Mouse (Mus musculus) brain, adult 2 months (tissue): ENCODE results near the gene Olfr641.

Experiments used
- DNase-seq: peaks from one replicate; pipeline ENCODE4 v3.0.0; 2011; ENCODE audit warnings: low read depth, low spot score

Olfr641 gene

GRCm38 (mm10) chr7:104035145-104035544, at the start of gene Olfr641:
TSS of gene Olfr641 (plus strand) at chr7:104035445.
- no peak for DNase-seq

GRCm38 (mm10) chr7:103998446-103998845, 36.8 kb upstream of the Olfr641 start, which contains the start of gene Olfr638:
TSS of gene Olfr638 (plus strand) at chr7:103998746.
- DNase-seq = no peak

- no peak for DNase-seq
Measured at GRCm38 (mm10) chr7:103999124-103999523, 36.1 kb upstream of the Olfr641 start.

GRCm38 (mm10) chr7:104017203-104017602, 18.0 kb upstream of the Olfr641 start, which contains the start of gene Olfr639:
TSS of gene Olfr639 (minus strand) at chr7:104017303.
- no peak for DNase-seq

- no peak for DNase-seq
Measured at GRCm38 (mm10) chr7:104018953-104019352, 16.3 kb upstream of the Olfr641 start.

DNA sequence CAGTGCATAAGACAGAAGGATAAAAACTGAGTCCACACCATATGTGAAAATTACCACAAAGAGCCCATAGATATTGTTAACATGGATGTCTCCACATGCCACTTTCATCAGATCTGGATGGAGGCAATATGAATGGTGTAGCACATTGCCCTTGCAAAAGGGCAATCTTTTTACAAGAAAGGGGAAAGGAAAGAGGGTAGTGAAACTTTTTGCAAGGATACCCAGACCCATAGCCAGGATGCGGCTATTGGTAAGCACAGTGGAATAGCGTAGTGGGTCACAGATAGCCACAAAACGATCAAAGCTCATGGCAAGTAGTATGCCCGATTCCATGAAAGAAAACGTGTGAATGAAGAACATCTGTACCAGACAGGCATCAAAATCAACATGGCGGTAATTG, 13.6 kb upstream of the Olfr641 start:
- no peak for DNase-seq

DNA sequence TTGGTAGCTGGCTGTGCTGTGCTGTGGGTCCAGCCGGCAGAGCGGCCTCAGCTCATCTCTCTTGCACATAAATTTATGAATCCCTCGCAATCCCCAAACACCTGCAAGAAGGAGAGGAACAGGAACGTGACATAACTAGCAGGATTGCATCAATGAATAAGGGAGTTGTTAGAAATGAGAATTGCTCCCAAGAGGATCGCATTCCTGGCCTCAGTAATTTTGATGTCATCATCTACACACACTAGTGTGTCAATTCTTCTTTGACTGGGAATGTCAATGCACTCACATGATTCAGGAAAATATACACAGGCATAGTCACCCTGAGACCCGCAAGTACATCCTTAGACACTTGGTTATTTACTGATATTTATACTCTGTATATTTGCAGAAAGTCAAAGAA, 9.8 kb upstream of the Olfr641 start, which contains the start of gene Olfr640:
Gene Olfr640, minus strand, starts transcription at position 101 of the 400 bp plus-strand sequence.
- no peak for DNase-seq

- no peak for DNase-seq
Measured at GRCm38 (mm10) chr7:104026978-104027377, 8.3 kb upstream of the Olfr641 start.

DNA sequence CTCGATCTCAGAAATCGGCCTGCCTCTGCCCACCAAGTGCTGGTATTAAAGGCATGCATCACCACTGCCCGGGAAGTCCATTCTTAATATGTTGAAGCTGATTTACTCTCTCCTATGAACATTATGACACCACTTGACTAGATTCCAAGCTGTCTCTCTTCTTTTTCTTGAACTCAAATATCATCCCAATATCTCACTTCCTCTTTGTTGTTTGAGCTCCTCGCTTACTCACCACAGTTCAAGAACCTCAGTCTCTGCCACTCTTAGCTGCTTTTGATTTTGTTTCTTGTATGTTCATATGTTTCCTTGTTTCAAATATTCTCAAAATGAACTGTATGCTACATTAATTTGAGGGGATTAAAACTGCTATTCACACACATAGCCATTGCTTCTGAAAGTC, 15.5 kb downstream of the Olfr641 start:
- no peak for DNase-seq

GRCm38 (mm10) chr7:104052566-104052965, 17.3 kb downstream of the Olfr641 start, which contains the start of gene Olfr642:
TSS of gene Olfr642 (minus strand) at chr7:104052666.
- no peak for DNase-seq

DNA sequence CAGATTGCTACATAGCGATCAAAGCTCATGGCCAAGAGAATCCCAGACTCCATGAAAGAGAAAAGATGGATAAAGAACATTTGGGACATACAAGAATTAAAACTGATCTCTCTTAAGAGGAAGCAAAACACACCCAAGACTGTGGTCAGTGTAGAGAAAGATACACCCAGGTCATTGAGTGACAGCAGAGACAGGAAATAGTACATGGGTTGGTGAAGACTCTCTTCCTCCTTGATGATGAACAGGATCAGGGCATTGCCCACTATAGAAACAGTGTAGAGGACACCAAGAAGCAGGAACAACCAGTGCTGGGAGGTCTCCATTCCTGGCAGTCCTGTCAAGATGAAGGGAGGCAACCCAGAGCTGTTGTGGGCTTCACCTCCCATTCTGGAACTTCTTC, 24.0 kb downstream of the Olfr641 start:
- no peak for DNase-seq

GRCm38 (mm10) chr7:104061345-104061744, 26.1 kb downstream of the Olfr641 start, which contains the start of gene 4930516K23Rik:
TSS of gene 4930516K23Rik (minus strand) at chr7:104061445.
- no peak for DNase-seq

DNA sequence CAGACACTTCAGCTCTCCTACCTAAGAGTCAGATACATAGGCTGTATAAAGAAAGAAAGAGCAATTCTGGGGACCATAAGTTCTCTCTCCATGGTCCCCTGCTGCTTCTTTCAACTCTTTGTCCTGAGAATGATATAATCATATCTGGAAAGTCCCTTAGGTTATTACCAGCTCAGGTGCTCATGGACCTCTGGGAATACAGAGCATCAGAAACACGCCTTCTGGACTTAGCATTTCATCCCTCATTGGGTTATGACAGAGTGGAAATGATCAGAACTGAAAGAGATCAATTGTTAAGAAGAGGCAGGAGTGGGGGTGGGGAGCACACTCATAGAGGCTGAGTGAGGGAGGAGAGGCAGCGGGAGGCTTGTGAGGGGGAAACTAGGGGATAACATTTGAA, 36.5 kb downstream of the Olfr641 start, which contains the start of gene Olfr644:
Gene Olfr644, minus strand, starts transcription at position 101 of the 400 bp plus-strand sequence.
- no peak for DNase-seq

GRCm38 (mm10) chr7:104085365-104085764, 50.1 kb downstream of the Olfr641 start, which contains the start of gene Olfr645:
TSS of gene Olfr645 (minus strand) at chr7:104085465.
- no peak for DNase-seq
